Mouse (Mus musculus) neural tube, embryonic 12.5 days (tissue): ENCODE measurements around the gene Vamp8. TPM values are rescaled to one million over a fixed set of nuclear protein-coding genes. Genes with fewer than 3 reads are reported as not detected.

Experiments used
- ATAC-seq: fragments of 200-750 bp; cut with Nextera tagmentation; 2 replicates; pipeline ENCODE4 v1.8.0; 2017; ENCODE audit warnings: low read depth, mild to moderate bottlenecking, moderate TSS enrichment, moderate library complexity; ENCODE audit not compliant: low FRiP score
- H3K27ac ChIP-seq: fragments of 300-500 bp; sonication (generic); 2 replicates; pipeline ENCODE4 v1.5.1; 2016
- H3K27me3 ChIP-seq: fragments of 300-500 bp; sonication (generic); replicated peaks from 2 replicates; pipeline ENCODE4 v1.6.1; 2016; ENCODE audit warnings: mild to moderate bottlenecking
- H3K36me3 ChIP-seq: fragments of 300-500 bp; sonication (generic); 2 replicates; pipeline ENCODE4 v1.6.1; 2016; ENCODE audit warnings: mild to moderate bottlenecking
- H3K4me1 ChIP-seq: fragments of 300-500 bp; sonication (generic); 2 replicates; pipeline ENCODE4 v1.6.1; 2016
- H3K4me2 ChIP-seq: fragments of 300-500 bp; sonication (generic); replicated peaks from 2 replicates; pipeline ENCODE4 v1.6.1; 2016; ENCODE audit warnings: mild to moderate bottlenecking
- H3K4me3 ChIP-seq: fragments of 300-500 bp; sonication (generic); 2 replicates; pipeline ENCODE4 v1.5.1; 2016
- H3K9ac ChIP-seq: fragments of 300-500 bp; sonication (generic); 2 replicates; pipeline ENCODE4 v1.6.1; 2016; ENCODE audit warnings: mild to moderate bottlenecking
- H3K9me3 ChIP-seq: fragments of 300-500 bp; sonication (generic); 2 replicates; pipeline ENCODE4 v1.6.1; 2016; ENCODE audit warnings: mild to moderate bottlenecking
- WGBS: fragments of 180-500 bp; shearing (Covaris S2); methylation state at CpG from one replicate; pipeline ENCODE4 v1.1.7; 2016; 5-methylcytosine and 5-hydroxymethylcytosine counted together
- polyA plus RNA-seq: library from polyadenylated mRNA; unstranded; fragments of >200 nt; fragmentation: Nextera tagmentation; extraction: Ambion mirVana; gene quantifications from 2 replicates; pipeline ENCODE4 v1.2.1, GENCODE M21; 2016

Vamp8 gene
- polyA plus RNA-seq, 1 experiment from 2014 or later = 34.6 TPM

DNA sequence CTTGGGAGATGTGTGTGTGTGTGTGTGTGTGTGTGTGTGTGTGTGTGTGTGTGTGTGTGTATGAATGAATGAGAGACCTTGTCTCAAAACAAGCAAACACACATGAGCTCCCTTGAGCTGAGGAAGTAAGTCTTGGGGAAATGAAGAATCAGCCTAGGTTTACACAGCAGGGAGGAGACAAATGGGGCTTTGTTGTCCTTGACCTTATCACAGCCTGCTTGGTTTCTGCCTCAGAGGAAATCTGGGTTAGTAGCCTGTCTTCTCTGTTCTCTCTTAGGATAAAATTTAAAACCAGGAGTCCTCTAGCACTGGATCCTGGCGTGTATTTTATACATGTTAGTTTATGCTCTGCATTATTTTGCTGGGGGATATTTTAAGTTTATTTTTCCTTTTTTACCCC is 29.3 kb upstream of the Vamp8 start:
- Histone ChIP-seq H3K27me3 (no peaks in the 10 kb centered on the region), H3K4me3 (no peak overlapping the region), H3K36me3 (peaks cover 57% of the 10 kb centered on the region), H3K9me3 (no peaks in the 10 kb centered on the region), H3K4me2 (no peak overlapping the region), H3K27ac (no peak overlapping the region), H3K9ac (no peak overlapping the region), H3K4me1 (peaks cover 12% of the 10 kb centered on the region)
- WGBS = 95% methylated on average over 1 of the region's 1 CpGs
- ATAC-seq = no peak

DNA sequence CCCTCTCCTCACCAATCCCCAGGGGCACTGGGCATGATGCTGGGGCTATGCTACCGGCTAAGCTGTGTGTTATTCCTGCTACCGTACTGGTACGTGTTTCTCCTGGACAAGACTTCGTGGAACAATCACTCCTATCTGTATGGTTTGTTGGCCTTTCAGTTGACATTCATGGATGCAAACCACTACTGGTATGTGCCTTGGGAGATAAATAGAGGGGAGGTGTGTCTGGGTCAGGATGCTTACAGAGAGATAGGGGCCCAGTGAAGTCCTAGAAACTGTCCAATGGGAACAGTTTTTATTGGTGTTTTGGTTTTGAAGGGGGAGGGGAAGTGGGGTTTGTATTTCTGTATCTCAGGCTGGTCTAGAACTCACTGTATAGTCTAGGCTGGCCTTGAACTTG is 27.8 kb upstream of the Vamp8 start:
- peaks cover 14% of the 10 kb centered on the region for H3K4me1 ChIP-seq
- no peak overlapping the region for H3K27ac ChIP-seq
- no peak overlapping the region for H3K4me2 ChIP-seq
- H3K9me3 ChIP-seq = no peaks in the 10 kb centered on the region
- H3K27me3 ChIP-seq = no peaks in the 10 kb centered on the region
- 92% methylated on average over 4 of the region's 4 CpGs for WGBS
- no peak overlapping the region for H3K9ac ChIP-seq
- peaks cover 42% of the 10 kb centered on the region for H3K36me3 ChIP-seq
- ATAC-seq = no peak
- H3K4me3 ChIP-seq = no peak overlapping the region

DNA sequence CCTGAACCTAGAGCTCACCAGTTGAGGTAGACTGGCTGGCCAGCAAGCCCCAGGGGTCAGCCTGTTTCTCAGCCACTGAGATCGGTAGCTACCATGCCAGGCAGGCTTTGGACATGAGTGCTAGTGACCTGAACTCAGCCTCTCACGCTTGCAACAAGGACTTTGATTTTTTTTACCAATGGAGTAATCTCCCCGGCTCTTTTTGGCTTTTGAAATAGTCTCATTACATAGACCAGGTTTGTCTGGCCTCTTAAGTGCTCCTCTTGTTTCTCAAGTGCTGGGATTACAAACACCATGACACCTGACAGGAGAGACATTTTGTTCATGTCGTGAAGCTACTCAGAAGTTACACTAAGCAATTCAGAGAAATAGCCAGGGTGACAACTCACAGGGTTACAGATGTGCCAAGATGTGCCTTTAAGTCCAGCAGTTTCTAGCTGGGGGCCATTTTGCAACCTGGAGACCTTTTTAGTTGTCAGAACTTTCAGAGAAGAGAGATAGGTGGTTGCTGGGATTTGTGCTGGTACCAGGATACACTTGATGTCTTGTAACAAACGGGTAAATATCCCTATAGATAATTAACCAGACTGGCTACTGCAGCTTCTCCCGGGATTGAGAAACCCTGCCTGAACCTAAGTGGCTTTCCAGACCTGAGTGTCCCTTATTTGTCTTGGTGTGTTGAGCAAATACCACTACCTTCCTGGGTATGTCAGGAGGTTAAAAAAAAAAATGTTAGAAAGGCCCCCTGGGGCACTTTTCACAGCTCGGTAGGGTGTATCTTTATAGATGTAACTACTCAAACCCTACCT is 25.7 kb upstream of the Vamp8 start:
- ATAC-seq = no peak

DNA sequence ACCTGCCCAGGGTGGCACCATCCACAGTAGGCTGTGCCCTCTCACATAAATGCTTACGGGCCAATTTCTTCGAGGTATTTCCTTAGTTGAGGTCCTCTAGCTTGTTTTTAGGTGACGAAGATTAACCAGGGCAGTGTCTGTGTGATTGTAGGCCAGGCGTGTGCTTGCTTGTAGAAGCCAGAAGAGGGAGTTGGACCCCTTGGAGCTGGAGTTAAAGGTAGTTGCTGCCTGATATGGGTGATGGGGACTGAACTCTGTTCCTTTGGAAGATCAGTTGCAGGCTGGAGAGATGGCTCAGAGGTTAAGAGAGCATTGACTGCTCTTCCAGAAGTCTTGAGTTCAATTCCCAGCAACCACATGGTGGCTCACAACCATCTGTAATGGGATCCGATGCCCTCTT is 24.7 kb upstream of the Vamp8 start:
- Histone ChIP-seq H3K4me2 (peak overlapping the region; percentile 72), H3K27me3 (0 out of 2 replicates have a peak, but pooled peaks cover 3% of the 10 kb centered on the region), H3K27ac (no peak overlapping the region), H3K36me3 (peaks cover 21% of the 10 kb centered on the region), H3K4me3 (0 out of 2 replicates have a peak overlapping the region, but pooled peaks have one; percentile 7), H3K9ac (no peak overlapping the region), H3K9me3 (no peaks in the 10 kb centered on the region), H3K4me1 (peaks cover 14% of the 10 kb centered on the region)
- no peak for ATAC-seq
- 90% methylated on average over 5 of the region's 5 CpGs for WGBS

More for the DNA sequence above, 25.7 kb upstream of the Vamp8 start:
- H3K36me3 ChIP-seq = peaks cover 24% of the 10 kb centered on the region
- H3K4me3 ChIP-seq = no peak overlapping the region
- H3K4me1 ChIP-seq = peaks cover 14% of the 10 kb centered on the region
- no peak overlapping the region for H3K4me2 ChIP-seq
- H3K27me3 ChIP-seq = no peaks in the 10 kb centered on the region
- H3K9ac ChIP-seq = no peak overlapping the region
- H3K27ac ChIP-seq = no peak overlapping the region
- 91% methylated on average over 7 of the region's 7 CpGs for WGBS
- H3K9me3 ChIP-seq = no peaks in the 10 kb centered on the region

DNA sequence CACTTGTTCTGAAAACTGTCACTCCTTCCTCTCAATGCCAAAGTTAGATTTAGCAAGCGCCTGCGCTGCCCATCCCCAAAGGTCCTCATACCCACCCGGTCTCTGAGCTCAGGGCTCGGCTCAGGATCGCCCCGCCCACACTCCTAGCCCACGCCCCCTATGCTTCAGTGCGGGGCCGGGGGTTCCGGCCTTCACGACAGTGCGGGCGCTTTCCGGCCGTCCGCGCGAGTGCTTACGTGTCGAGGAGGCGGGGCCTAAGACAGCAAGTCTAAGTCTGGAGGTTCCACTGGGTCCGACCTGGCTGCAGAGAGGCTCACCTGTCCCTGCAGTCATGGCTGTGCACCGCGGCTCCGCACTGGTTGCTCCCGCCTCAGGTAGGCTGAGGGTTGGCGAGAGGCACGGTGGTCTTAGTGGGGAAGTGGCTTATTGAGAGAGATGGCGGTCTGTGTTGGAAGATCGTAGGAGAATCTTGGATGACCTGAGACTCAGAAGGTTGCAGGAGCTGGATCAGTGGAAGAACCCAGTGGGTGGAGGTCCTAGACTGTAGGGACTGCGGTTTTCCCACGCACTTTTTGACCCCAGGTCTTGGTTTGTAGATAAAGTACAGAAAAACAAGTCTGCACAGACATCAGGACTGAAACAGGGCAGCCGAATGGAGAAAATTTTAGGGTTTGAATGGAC is 23.7 kb upstream of the Vamp8 start, which contains the start of gene Ggcx:
Gene Ggcx, plus strand, starts transcription at position 233 of the 681 bp plus-strand sequence.
- peak; percentile 97 for ATAC-seq
- H3K27me3 ChIP-seq = 0 out of 2 replicates have a peak, but pooled peaks cover 3% of the 10 kb centered on the region
- 2% methylated on average over 33 of the region's 33 CpGs for WGBS
- H3K36me3 ChIP-seq = peaks cover 16% of the 10 kb centered on the region
- H3K9ac ChIP-seq = peak within 1 kb of the TSS; percentile 83
- H3K4me2 ChIP-seq = peak within 1 kb of the TSS; percentile 72
- no peak within 1 kb of the TSS for H3K27ac ChIP-seq
- H3K4me1 ChIP-seq = peaks cover 14% of the 10 kb centered on the region
- H3K9me3 ChIP-seq = no peaks in the 10 kb centered on the region
- H3K4me3 ChIP-seq = peak within 1 kb of the TSS; percentile 81

DNA sequence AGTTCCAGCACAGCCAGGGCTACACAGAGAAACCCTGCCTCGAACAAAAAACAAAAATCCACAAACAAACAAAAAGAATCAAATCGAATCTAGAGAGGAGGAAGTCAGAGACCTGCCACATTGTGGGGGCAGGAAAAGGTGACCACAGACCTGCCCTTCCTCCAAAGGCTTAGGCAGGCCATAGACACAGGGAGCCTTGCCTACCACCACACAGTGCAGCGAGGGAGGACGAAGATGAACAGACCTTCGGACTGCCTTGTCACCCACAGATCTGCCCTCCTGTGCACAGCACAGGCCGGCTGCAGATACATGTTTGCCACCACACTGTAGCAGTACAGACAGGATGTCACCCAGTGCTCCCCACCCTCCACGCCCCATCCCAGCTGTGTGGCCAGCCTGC is 20.0 kb upstream of the Vamp8 start:
- Histone ChIP-seq H3K27ac (no peak overlapping the region), H3K4me2 (no peak overlapping the region), H3K9me3 (no peaks in the 10 kb centered on the region), H3K4me1 (peaks cover 9% of the 10 kb centered on the region), H3K4me3 (no peak overlapping the region), H3K36me3 (no peaks in the 10 kb centered on the region), H3K27me3 (0 out of 2 replicates have a peak, but pooled peaks cover 3% of the 10 kb centered on the region), H3K9ac (no peak overlapping the region)
- no peak for ATAC-seq
- 86% methylated on average over 7 of the region's 7 CpGs for WGBS

DNA sequence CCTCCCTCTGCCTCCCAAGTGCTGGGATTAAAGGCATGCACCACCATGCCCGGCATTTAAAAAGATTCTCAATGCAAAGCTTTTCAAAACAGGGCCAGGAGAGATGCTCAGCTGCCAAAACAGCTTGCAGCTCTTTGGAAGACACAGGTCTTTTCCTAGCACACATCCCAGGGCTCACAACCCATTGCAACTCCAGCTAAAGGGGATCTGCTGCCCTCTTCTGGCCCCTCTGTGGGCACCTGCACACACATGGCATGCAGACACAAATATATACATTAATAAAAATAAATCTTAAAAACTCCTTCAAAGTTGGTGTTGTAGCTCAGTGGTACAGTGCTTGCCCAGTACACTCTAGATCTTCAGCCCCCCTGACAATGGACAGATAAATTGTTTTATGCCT is 19.5 kb upstream of the Vamp8 start:
- ATAC-seq = no peak
- no peak overlapping the region for H3K4me2 ChIP-seq
- 52% methylated on average over 1 of the region's 1 CpGs for WGBS

DNA sequence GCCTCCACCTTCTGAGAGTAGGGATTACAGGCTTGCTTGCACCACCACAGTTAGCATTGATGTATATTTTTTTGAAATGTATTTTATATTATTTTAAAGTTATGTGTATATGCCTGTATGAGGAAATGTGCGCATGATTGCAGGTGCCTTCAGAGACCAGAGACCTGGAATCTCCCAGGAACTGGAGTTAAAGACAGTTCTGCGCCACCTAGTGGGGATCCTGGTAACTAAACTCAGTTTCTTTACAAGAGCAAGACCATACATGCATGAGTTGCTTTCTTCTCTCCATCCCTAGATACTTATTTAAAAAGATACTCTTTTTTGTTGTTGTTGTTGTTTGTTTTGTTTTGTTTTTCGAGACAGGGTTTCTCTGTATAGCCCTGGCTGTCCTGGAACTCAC is 19.1 kb upstream of the Vamp8 start:
- no peaks in the 10 kb centered on the region for H3K36me3 ChIP-seq
- H3K4me2 ChIP-seq = no peak overlapping the region
- no peaks in the 10 kb centered on the region for H3K4me1 ChIP-seq
- H3K9ac ChIP-seq = no peak overlapping the region
- no peak overlapping the region for H3K4me3 ChIP-seq
- H3K27me3 ChIP-seq = 0 out of 2 replicates have a peak, but pooled peaks cover 3% of the 10 kb centered on the region
- no peak for ATAC-seq
- H3K9me3 ChIP-seq = no peaks in the 10 kb centered on the region
- 18% methylated on average over 3 of the region's 3 CpGs for WGBS
- no peak overlapping the region for H3K27ac ChIP-seq

More for the DNA sequence above, 19.5 kb upstream of the Vamp8 start:
- Histone ChIP-seq H3K9ac (no peak overlapping the region), H3K27me3 (0 out of 2 replicates have a peak, but pooled peaks cover 3% of the 10 kb centered on the region), H3K36me3 (no peaks in the 10 kb centered on the region), H3K4me3 (no peak overlapping the region), H3K4me1 (peaks cover 4% of the 10 kb centered on the region), H3K27ac (no peak overlapping the region), H3K9me3 (no peaks in the 10 kb centered on the region)

DNA sequence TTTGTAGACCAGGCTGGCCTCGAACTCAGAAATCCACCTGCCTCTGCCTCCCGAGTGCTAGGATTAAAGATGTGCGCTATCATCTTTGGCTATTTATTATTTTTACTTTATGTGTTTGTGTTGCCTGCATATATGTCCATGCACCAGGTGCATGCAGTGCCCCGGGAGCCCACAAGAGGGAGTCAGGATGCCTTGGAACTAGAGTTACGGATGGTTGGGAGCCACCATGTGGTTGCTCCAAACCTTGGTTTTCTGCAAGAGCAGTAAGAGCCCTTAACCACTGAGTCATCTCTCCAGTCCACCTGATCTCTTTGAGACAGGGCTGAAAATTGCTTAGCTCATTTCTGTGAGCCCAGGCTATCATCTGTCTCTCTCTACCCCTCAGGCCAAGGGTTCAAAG is 16.6 kb upstream of the Vamp8 start:
- ATAC-seq = no peak; the same call in 1 of the 2 replicates
- H3K27ac ChIP-seq = no peak overlapping the region
- no peak overlapping the region for H3K4me3 ChIP-seq
- no peak overlapping the region for H3K4me2 ChIP-seq
- H3K27me3 ChIP-seq = 0 out of 2 replicates have a peak, but pooled peaks cover 3% of the 10 kb centered on the region
- no peak overlapping the region for H3K9ac ChIP-seq
- under 1% methylated on average over 5 of the region's 5 CpGs for WGBS
- H3K36me3 ChIP-seq = no peaks in the 10 kb centered on the region
- H3K9me3 ChIP-seq = no peaks in the 10 kb centered on the region
- H3K4me1 ChIP-seq = no peaks in the 10 kb centered on the region

DNA sequence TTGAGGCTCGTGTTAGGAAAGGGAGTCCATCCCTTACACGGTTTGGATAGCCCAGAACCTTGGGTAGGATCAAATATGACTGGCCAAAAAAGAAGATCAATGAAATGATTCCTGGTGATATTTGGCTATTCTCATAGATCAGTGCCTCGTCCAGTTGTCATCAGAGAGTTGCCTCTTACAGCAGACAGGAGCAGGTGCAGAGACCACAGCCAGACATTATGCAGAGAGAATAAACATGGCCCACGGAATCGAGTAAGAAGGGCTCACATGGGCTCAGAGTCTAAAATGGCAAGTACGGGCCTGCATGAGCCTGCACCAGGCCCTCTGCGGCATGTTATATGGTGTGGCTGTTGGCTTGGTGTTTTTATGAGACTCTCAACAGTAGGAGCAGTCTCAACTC is 14.9 kb upstream of the Vamp8 start:
- 82% methylated on average over 7 of the region's 7 CpGs for WGBS
- no peak for ATAC-seq
- Histone ChIP-seq H3K36me3 (no peaks in the 10 kb centered on the region), H3K4me1 (no peaks in the 10 kb centered on the region), H3K4me2 (no peak overlapping the region), H3K9me3 (no peaks in the 10 kb centered on the region), H3K4me3 (no peak overlapping the region), H3K27me3 (no peaks in the 10 kb centered on the region), H3K9ac (no peak overlapping the region), H3K27ac (no peak overlapping the region)

DNA sequence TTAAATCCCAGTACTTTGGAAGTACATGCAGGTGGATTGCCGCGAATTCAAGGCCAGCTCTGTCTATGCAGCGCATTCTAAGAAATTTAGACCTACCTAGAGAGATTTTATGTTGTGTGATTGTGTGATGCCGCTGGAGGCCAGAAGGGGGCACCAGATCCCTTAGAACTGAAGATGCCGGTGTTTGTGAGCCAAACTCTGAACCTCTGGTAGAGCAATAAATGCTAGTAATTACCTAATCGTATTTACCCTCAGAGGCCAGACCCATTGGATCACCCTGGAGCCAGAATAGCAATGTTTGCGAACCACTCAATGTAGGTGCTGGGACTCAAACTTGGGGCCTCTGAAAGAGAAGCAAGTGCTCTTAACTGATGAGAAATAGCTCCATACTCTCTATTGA is 11.4 kb upstream of the Vamp8 start:
- H3K36me3 ChIP-seq = no peaks in the 10 kb centered on the region
- H3K4me3 ChIP-seq = no peak overlapping the region
- no peaks in the 10 kb centered on the region for H3K9me3 ChIP-seq
- no peaks in the 10 kb centered on the region for H3K4me1 ChIP-seq
- H3K9ac ChIP-seq = no peak overlapping the region
- H3K27me3 ChIP-seq = no peaks in the 10 kb centered on the region
- no peak overlapping the region for H3K4me2 ChIP-seq
- ATAC-seq = no peak
- 18% methylated on average over 7 of the region's 7 CpGs for WGBS
- no peak overlapping the region for H3K27ac ChIP-seq

DNA sequence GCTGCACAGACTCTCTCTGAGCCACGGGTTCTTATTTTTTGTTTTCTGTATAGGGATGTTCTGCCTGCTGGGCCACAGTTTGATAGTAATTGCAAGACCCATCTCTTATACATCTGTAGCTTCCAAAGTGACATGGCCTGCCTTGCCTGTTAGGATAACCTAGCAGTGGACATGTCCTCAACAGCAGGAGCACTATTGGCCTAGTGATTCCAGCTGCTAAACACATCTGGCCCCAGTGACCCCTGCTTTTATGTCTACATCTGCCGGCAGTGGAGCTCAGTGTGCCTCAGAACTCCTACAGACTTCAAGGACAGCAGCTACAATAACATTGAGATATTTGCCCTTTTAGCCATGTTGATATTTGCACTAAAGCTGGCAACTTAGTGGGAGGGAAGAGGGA is 9.5 kb upstream of the Vamp8 start:
- H3K27me3 ChIP-seq = no peaks in the 10 kb centered on the region
- no peak overlapping the region for H3K27ac ChIP-seq
- H3K36me3 ChIP-seq = no peaks in the 10 kb centered on the region
- no peak overlapping the region for H3K4me3 ChIP-seq
- H3K4me1 ChIP-seq = no peaks in the 10 kb centered on the region
- H3K9ac ChIP-seq = no peak overlapping the region
- 56% methylated on average over 2 of the region's 2 CpGs for WGBS
- H3K4me2 ChIP-seq = no peak overlapping the region
- no peaks in the 10 kb centered on the region for H3K9me3 ChIP-seq
- no peak for ATAC-seq
